Mouse (Mus musculus) v-Abl transformed pro-B cells (cell line): ENCODE data around the gene Olfr1188.
"Not testable (repeated sequence)": the region's sequence is repeated elsewhere in the genome, so short reads cannot be mapped to it uniquely, and the experiment has no call there.

ENCODE experiments used
- in situ Hi-C, 2 experiments: fragments of 400-800 bp; cut with MboI; formaldehyde crosslinking; loops; one replicate each; pipeline ENCODE4 v1.15.1; 2025; ENCODE audit not compliant: unreplicated experiment in 2 of 2

Olfr1188 gene

DNA sequence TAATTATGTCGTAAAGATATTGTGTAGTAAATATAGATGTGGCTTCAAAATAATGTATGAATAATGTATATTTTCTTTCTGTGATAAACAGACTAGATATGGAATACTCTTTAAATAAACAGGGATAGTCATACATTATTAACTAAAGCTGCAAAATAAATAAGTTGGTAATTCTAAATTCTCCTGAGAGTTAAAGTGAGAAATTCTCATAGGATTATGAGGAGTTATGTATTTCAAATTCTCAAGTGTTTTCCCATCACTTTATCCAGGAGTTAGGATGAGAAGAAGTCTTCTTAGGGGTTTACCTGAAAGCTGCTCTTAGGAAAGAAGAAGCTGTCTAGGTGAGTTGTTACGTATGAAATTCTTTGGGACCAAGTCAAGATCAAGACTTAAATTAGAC, at the start of gene Olfr1188:
TSS of gene Olfr1188 (plus strand) at position 301 of the 400 bp plus-strand sequence.
- in situ Hi-C loops, result no loop called here

DNA sequence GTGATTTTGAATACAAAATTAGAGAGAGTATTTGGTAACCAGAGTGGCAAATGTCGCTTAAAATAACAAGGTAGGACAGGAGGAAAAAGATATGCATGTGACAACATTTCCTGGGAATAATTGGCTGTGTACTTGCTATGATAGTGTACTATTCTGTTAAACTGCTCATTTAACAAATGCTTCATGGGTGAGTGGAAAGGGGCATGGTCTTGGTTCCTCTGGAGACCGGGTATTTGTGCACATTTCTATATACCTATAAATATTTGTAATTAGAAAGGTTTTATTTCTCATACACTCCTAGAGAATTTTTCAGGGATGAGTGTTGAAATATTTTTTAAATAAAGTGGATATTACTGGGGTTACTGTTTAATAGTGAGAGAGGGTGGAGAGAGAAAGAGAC, 38.5 kb upstream of the Olfr1188 start, which contains the start of gene Olfr1186:
TSS of gene Olfr1186 (plus strand) at position 301 of the 400 bp plus-strand sequence.
- in situ Hi-C loops, result no loop called here

DNA sequence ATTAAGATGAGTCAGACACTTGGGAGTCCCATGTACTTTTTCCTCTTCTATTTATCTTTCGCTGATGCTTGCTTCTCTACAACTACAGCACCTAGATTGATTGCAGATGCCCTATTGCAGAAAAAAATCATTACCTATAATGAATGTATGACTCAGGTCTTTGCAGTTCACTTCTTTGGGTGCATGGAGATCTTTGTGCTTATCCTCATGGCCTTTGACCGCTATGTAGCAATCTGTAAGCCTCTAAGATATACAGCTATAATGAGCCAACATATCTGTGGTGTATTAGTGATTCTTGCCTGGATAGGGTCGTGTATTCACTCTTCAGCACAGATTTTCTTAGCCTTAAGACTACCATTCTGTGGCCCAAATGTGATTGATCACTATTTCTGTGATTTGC, 31.0 kb upstream of the Olfr1188 start:
- in situ Hi-C loops, result no loop called here

GRCm38 (mm10) chr2:88572696-88573095, 16.0 kb downstream of the Olfr1188 start:
- in situ Hi-C loops, result not testable (repeated sequence)

DNA sequence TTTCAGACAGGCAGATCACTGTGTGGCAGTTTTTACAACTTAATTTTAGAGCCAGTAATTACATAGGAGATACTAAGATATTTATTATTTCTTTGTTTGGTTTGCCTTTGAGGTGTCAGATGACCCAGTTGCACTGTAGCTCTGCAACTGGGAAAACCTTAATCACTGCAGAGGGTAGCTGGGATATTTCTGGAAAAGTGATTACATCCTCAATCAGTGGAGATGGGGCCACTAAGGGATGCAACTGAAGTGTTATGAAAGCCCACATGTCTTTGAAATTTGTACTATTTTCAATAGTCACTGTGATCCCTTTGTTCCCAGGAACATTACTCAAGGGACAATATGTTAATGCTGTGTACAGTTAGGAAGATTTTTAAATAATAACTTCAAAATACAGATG, 29.4 kb downstream of the Olfr1188 start, which contains the start of gene Olfr1189:
TSS of gene Olfr1189 (plus strand) at position 301 of the 400 bp plus-strand sequence.
- in situ Hi-C loops, result no loop called here
